Mouse (Mus musculus) G1E-ER4 (cell line): ENCODE results near the gene Klhl41. TPM values are rescaled to one million over a fixed set of nuclear protein-coding genes. Genes with fewer than 3 reads are reported as not detected.

Experiments
- GATA1 ChIP-seq: IDR thresholded peaks from one replicate; pipeline ENCODE4 v1.8.0; 2012; ENCODE audit warnings: low read length, inconsistent platforms
- polyA plus RNA-seq: library from polyadenylated mRNA; stranded (reverse); fragments of >175 nt; gene quantifications from 2 replicates; pipeline ENCODE4 v1.2.3, GENCODE M21; 2012

Klhl41 gene
- polyA plus RNA-seq, 1 experiment: not detected

GRCm38 (mm10) chr2:69722650-69723518 is 53.0 kb downstream of the Klhl41 start:
- TF ChIP-seq GATA1: no peak

- TF ChIP-seq GATA1: no peak
These were observed 53.6 kb downstream of the Klhl41 start for GRCm38 (mm10) chr2:69723519-69723825.

Other genes with a start within 250 kb of the Klhl41 start
- gene Lrp2, start 84.1 kb upstream of the Klhl41 start, polyA plus RNA-seq: not detected in 2 replicates
- not detected in 2 replicates for gene Bbs5, start 22.9 kb upstream of the Klhl41 start, polyA plus RNA-seq
- gene Fastkd1, start 43.4 kb downstream of the Klhl41 start, polyA plus RNA-seq: 1.1 and 1.2 TPM in 2 replicates
- 18.8 and 33.1 TPM in 2 replicates for gene Ppig, start 52.4 kb downstream of the Klhl41 start, polyA plus RNA-seq
- gene Ccdc173, start 119.5 kb downstream of the Klhl41 start, polyA plus RNA-seq: 0.06 TPM in 1 of 2 replicates, not detected in the other
- 35.7 and 51.4 TPM in 2 replicates for gene Phospho2, start 119.5 kb downstream of the Klhl41 start, polyA plus RNA-seq
- 4.0 TPM in 2 replicates for gene Klhl23, start 151.8 kb downstream of the Klhl41 start, polyA plus RNA-seq
- gene Ssb, start 191.4 kb downstream of the Klhl41 start, polyA plus RNA-seq: 7.7 and 15.0 TPM in 2 replicates
- 79.3 and 94.9 TPM in 2 replicates for gene Mettl5, start 215.5 kb downstream of the Klhl41 start, polyA plus RNA-seq
- gene Ubr3, start 227.1 kb downstream of the Klhl41 start, polyA plus RNA-seq: 16.2 and 23.0 TPM in 2 replicates